Mouse (Mus musculus): ENCODE results near the gene Abcg8. TPM values are rescaled to one million over a fixed set of nuclear protein-coding genes. Genes with fewer than 3 reads are reported as not detected.

The Abcg8 gene
- total RNA-seq, 1 experiment from 2014 or later: not detected

DNA sequence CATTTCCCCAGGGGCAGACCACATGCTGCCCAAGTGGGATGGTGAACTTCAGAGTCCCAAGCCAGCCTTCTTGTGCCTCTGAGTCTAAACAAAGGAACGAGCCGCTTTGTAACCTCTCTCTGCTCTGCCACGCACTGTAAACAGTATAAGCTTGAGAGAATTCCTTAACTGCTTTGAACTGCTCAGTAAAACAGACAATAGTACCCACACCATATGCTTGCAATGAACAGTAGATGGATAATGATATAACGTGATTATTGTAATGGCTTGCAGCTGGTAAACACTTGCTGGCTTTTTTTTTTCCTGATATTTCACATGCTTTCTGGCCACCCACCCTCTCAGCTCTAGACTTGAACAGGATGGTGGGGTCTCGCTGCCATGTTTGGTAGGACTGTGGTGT, 11.9 kb downstream of the Abcg8 start:
- ATAC-seq (replicated peaks in 1 of 2; ENCODE audit: insufficient read depth in 1 of 2, low FRiP score in 2 of 2, low TSS enrichment in 1 of 2, low read depth in 1 of 2, poor library complexity in 2 of 2, severe bottlenecking in 2 of 2): no peak

DNA sequence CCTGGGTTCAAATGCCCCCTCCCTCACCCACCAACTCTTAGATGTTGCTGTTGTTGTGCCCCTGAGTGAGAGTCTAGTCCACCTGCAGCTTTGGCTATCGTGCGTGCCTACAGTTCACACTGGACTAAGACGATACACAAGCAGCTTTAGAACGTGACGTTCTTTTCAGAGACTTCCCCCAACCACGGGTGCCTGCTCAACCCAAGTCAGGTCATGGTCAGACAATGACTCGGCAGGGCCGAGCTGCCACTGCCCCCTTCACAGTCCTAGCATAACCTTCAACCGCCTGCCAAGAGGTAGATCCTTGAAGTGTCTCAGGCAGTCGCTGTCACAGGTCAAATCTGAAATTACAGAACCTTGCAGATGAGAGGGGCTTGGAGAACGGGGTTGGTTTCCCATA, 12.7 kb downstream of the Abcg8 start:
- no peak for ATAC-seq (replicated peaks in 1 of 2; ENCODE audit: insufficient read depth in 1 of 2, low FRiP score in 2 of 2, low TSS enrichment in 1 of 2, low read depth in 1 of 2, poor library complexity in 2 of 2, severe bottlenecking in 2 of 2)

DNA sequence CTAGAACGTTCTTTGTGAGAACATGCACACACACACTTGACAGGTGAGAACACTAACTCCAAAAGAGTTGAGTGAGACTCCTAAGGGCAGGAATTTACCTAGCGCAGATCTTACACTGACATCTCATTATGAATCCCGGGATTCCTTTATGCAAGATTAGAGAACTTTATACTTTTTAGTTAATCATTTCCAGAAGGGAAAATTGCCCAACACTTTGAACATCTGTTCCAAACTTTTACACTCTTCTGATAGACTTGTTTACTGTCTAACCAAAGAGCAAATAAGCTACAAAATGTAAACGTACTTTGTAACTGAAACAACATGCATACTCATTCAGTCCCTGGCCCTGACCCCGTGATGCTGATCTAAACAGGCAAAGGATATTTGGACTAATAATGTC, 13.2 kb downstream of the Abcg8 start:
- ATAC-seq (replicated peaks in 1 of 2; ENCODE audit: insufficient read depth in 1 of 2, low FRiP score in 2 of 2, low TSS enrichment in 1 of 2, low read depth in 1 of 2, poor library complexity in 2 of 2, severe bottlenecking in 2 of 2): no peak

DNA sequence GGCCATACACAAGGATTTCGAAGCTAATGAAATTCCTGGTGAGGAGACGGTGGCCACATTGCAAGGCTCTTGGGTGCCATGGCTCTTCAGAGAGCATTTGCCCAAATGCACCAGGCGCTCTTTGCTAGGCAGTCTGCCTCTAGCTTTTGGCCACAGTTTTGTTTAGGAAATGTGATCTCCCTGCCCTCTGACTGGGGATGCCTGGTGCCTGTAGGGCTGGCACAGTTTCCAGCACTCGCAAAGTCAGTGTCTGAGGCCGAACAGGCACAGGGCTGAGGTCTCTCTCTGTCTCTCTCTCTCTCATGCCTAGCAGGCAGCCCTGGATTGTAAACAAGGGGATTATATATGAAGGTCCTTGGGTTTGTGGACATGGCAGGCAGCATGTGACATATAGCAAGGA, 14.0 kb downstream of the Abcg8 start:
- ATAC-seq (replicated peaks in 1 of 2; ENCODE audit: insufficient read depth in 1 of 2, low FRiP score in 2 of 2, low TSS enrichment in 1 of 2, low read depth in 1 of 2, poor library complexity in 2 of 2, severe bottlenecking in 2 of 2): no peak

DNA sequence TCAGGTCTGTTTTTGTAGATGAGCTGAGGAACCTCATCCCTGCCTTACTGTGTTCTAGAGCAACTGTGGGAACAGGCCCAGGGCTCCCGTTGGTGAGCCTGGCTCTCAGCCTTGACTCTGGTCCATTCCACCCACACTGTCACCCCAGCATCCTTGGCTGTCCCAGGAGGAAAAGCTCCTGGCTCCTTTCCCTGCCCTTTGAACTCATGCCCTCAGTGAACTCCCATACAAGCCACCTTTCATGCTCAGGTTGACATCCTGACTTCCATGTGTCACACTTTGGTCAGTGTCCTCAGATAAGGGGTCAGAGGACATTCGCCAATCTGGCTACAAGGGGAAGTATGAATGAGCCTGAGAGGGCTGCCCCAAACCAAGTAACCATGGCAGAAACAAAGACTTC, 17.6 kb downstream of the Abcg8 start:
- no peak for ATAC-seq (replicated peaks in 1 of 2; ENCODE audit: insufficient read depth in 1 of 2, low FRiP score in 2 of 2, low TSS enrichment in 1 of 2, low read depth in 1 of 2, poor library complexity in 2 of 2, severe bottlenecking in 2 of 2)

DNA sequence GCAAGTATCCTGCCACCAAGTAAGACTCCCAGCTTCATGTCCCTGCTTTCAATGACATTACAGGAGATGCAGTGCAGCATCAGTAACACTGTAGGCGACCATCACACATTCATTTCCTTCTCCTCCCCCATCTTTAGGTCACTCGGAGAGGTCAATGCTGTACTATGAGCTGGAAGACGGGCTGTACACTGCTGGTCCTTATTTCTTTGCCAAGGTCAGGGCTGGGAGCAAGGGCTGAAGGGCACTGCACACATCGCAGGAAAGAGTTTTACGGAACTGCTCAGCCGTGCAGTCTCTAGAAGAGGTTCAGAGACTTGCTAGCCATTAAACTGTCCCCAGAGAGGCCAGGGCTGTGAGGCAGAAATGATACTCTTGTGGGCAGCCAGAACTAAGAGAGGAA, 20.4 kb downstream of the Abcg8 start:
- ATAC-seq (replicated peaks in 1 of 2; ENCODE audit: insufficient read depth in 1 of 2, low FRiP score in 2 of 2, low TSS enrichment in 1 of 2, low read depth in 1 of 2, poor library complexity in 2 of 2, severe bottlenecking in 2 of 2): no peak

DNA sequence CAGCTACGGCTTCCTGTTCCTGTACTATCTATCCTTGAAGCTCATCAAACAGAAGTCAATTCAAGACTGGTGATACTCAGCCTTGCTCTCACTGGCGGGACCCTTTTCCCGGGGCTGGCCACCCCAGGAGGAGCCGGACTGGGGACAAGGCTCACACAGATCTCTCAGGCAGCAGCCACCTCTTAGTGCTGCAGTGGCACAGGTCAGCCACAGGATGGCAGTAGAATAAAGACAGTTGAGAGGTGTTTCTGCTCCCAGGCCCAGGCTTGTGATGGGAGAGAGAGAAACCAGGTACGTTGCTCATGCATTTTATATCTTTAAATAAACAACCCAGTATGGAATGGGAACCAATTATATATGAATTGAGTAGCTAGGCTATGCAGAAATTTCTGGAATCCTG, 22.6 kb downstream of the Abcg8 start:
- ATAC-seq (replicated peaks in 1 of 2; ENCODE audit: insufficient read depth in 1 of 2, low FRiP score in 2 of 2, low TSS enrichment in 1 of 2, low read depth in 1 of 2, poor library complexity in 2 of 2, severe bottlenecking in 2 of 2): peak; percentile 61 to 77

DNA sequence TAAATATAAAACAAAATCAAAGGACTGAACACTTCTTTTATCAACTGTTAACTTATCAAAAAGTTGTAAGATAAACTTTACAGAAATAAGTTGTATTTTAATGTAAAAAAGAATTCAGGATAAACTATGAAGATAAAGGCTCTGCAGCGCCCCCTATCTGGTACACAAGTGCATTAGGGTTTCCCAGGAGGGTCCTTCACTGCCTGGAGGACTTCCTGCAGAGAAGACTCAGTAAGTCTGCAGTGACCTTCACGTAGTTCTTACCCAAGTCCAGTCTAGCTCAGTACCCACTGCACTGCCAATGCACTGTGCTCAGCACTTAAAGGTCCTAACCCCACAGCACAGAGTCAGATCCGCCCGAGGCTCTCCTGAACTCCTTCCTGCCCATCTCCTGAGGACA, 31.3 kb downstream of the Abcg8 start:
- ATAC-seq (replicated peaks in 1 of 2; ENCODE audit: insufficient read depth in 1 of 2, low FRiP score in 2 of 2, low TSS enrichment in 1 of 2, low read depth in 1 of 2, poor library complexity in 2 of 2, severe bottlenecking in 2 of 2): no peak

DNA sequence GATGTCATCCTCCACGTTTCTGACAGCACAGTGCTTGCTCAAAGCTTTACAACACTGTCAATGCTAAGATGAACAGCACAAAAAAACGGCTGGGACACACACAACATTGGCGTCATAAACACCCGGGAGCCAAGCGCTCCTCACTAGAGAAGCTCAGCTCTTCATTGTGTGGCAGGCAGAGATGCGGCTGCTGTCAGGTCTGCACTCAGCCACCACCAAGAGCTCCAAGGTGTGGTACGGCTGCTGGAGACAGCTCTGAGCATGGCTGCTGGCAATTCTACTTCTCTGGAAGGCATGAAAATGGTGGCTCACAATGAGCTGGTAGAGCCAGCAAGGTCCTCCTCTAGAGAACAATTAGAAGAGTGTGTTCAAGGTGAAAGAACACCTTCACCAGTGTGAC, 32.7 kb downstream of the Abcg8 start:
- ATAC-seq (replicated peaks in 1 of 2; ENCODE audit: insufficient read depth in 1 of 2, low FRiP score in 2 of 2, low TSS enrichment in 1 of 2, low read depth in 1 of 2, poor library complexity in 2 of 2, severe bottlenecking in 2 of 2): no peak

DNA sequence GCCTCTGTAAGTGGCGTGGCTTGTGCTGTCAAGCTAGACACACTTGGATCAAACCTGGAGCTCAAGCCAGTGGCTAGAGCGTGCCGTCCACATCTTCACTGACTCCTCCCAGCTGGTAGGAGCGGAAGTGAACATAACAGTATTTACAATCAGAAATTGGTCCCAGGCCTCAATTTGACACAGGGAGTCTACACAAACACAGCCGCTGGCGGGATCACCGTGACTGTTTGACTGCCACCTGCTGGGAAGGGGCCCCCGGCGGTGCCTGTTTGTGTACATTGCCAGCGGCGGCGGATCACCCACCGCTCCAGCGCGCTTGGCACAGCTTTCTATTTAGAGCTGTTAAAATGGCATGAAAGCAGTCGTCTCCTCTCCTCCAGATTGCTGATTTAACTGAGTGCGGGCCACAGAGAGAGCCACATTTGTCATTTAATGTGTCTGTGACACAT, 33.3 kb downstream of the Abcg8 start:
- no peak for ATAC-seq (replicated peaks in 1 of 2; ENCODE audit: insufficient read depth in 1 of 2, low FRiP score in 2 of 2, low TSS enrichment in 1 of 2, low read depth in 1 of 2, poor library complexity in 2 of 2, severe bottlenecking in 2 of 2)

DNA sequence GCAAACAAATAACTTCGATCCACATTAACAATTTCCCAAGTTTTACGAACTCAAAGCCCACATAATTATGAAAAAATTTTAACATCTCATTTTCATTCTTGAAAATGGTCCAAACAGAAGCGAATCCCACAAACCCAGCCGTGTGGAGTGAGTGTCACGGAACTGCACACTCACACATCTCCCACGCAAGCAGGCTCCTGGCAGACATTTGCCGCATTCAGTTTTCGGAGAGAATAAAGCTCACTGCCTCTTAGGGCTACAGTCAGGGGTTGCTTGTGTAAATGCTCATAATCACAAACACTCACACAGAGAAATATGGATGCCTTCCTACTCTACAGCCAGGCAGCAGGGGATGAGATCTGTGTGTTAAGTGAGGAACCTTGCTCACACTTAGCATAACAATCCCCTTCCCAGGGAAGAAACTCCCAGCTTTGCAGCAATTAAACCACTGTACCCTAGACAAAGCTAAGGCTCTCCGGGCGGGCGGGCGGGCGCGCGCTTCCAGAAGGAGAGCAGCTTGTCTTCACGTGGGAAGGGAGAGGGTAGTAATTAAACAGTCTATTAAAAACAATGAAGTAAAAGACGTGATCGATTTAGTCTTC, 37.6 kb downstream of the Abcg8 start:
- no peak for ATAC-seq (replicated peaks in 1 of 2; ENCODE audit: insufficient read depth in 1 of 2, low FRiP score in 2 of 2, low TSS enrichment in 1 of 2, low read depth in 1 of 2, poor library complexity in 2 of 2, severe bottlenecking in 2 of 2)

DNA sequence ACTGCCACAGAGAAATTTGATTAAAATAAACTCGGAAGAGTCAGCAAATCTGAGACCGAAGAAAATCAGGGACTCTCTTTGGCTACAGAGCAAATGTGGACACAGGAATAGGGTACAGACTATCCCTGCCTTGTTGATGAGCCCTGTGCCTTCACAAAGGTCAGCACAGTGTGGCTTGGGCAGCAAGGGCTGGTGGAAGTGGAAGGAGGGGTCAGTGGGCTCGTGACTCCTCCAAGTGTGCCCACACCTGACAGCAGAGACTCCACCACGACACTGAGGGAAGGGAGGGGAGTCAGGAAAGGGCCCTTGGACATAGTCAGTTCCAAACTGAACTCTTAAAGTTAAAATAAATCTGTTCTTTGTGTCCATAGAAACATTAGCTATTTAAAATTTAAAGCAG, 38.8 kb downstream of the Abcg8 start:
- no peak for ATAC-seq (replicated peaks in 1 of 2; ENCODE audit: insufficient read depth in 1 of 2, low FRiP score in 2 of 2, low TSS enrichment in 1 of 2, low read depth in 1 of 2, poor library complexity in 2 of 2, severe bottlenecking in 2 of 2)

DNA sequence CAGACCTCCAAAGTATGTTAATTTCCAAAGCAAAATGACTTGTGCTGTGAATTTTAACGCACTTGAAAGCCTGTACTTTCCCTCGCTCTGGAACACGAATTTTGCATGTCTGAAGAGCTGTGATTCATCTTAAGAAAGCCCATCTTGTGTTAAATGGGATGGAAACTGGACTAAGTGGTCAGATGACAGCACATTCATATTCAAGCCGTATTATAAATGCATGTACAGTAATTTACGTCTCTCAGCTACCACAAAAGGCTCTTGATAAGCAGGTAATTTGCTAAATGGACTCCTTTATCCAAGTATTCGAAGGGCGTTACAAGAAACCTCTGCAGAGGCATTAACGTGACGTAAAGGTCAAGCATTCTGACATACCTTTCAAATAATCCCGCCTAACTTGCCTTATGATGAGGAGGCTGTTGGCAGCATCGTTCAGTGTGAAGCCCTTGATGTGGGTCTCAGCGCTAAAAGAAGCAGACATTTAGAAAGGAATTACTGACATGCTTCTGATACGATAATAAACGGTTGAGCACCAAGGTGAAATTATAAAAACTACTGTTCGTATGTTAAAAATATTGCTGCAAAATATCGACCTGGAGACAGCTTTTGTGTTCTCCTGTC, 40.3 kb downstream of the Abcg8 start:
- no peak for ATAC-seq (replicated peaks in 1 of 2; ENCODE audit: insufficient read depth in 1 of 2, low FRiP score in 2 of 2, low TSS enrichment in 1 of 2, low read depth in 1 of 2, poor library complexity in 2 of 2, severe bottlenecking in 2 of 2)

DNA sequence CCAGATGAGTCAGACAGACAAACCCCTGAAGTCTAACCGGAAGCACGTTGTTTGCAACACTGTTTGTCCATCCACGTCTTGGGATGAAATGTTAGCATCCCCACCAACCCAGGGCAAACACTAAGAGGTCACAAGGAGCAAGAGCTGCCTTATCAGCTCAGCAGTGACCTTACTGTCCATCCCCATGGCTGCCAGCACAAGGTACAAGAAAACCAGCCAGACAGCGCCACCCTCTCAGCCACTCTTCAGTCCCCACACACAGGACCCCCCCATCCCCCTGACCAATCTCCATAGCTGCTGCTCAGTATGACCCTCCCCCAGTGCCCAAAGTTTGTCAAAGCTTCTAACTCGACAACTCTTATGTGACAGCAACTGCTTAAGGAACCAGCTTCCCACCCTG, 41.3 kb downstream of the Abcg8 start:
- no peak for ATAC-seq (replicated peaks in 1 of 2; ENCODE audit: insufficient read depth in 1 of 2, low FRiP score in 2 of 2, low TSS enrichment in 1 of 2, low read depth in 1 of 2, poor library complexity in 2 of 2, severe bottlenecking in 2 of 2)

DNA sequence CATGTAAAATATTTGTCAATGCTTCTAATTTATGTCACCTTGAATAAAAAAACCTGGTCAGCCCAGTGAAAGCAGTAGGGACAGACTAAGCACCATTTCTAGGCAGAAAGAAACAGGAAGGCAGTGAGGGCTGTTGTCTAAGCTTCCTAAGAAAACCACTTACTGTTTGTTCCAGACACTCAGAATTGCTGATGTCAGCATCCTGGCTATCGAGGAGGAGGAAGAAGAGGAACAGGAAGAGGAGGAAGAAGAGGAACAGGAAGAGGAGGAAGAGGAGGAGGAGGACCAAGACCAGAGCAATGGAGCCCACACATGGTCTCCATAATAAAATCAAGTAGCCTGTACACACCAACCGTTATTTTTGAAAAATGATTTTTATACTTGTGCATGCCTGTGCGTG, 43.0 kb downstream of the Abcg8 start:
- no peak for ATAC-seq (replicated peaks in 1 of 2; ENCODE audit: insufficient read depth in 1 of 2, low FRiP score in 2 of 2, low TSS enrichment in 1 of 2, low read depth in 1 of 2, poor library complexity in 2 of 2, severe bottlenecking in 2 of 2)

DNA sequence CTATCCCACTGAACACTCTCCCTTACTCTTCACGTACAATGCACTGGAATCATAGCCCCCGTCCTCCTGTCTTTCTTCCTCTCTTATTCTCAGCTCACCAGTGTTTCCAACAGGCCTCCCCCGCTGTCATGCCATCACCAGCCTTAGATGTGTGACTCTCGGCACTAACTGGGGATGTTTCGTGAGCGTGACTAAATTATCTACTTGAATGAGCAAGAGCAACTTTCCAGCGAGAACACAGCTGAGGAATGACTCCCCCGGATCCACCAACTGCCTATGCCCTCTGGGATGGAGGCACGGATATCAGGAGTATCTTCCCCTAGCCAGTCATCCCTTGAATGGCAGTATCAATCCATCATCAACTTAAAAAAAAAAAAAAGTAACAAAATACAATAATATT, 47.9 kb downstream of the Abcg8 start:
- ATAC-seq (replicated peaks in 1 of 2; ENCODE audit: insufficient read depth in 1 of 2, low FRiP score in 2 of 2, low TSS enrichment in 1 of 2, low read depth in 1 of 2, poor library complexity in 2 of 2, severe bottlenecking in 2 of 2): no peak

DNA sequence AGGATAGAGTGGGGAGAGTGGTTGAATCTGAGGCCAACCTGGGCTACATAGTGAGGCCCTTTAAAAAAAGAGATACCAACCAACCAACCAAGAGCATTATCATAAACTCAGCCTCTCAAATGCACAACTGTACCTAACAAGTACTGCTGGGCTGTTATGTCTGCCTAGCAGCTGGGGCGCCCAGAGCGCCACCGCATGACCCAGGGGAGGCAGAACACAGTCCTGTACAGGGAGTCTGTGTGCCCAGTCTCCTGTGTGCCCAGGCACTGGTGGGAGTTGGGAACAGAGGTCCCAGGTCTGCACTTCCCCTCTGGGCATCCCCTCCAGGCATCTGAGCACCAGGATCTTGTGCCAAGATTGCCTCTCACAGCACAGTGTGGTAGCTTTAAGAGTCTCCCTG, 49.1 kb downstream of the Abcg8 start:
- no peak for ATAC-seq (replicated peaks in 1 of 2; ENCODE audit: insufficient read depth in 1 of 2, low FRiP score in 2 of 2, low TSS enrichment in 1 of 2, low read depth in 1 of 2, poor library complexity in 2 of 2, severe bottlenecking in 2 of 2)

DNA sequence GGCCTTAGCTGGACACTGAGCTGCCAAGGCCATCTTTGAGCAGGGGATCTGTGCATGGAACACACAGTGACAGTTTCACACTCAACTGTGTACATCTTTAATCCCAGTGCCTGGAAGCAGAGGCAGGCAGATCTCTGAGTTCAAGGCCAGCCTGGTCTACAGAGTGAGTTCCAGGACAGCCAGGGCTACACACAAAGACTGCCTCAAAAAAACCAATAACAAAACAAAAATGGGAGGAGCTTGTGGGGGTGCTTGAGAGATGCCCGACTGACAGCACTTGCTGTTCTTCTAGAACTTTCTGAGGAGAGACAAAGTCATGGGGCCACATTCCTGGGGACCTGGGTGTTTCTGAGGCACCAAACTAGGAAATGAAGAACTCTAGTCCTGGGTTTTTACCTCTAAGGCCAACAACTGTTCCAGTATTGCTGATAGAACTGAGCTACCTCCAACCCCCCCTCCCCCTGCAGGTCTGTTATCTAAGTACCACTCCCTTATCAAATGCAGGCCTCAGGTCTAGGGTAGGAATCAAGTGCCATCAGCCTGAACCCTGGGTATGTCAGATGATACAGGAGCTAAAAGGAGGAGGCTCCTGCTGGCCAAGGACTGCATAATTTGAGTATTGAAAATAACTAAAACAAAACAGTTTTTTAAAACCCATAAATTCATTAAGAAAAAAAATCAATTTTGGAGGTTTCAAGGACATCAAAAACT, 52.3 kb downstream of the Abcg8 start:
- no peak for ATAC-seq (replicated peaks in 1 of 2; ENCODE audit: insufficient read depth in 1 of 2, low FRiP score in 2 of 2, low TSS enrichment in 1 of 2, low read depth in 1 of 2, poor library complexity in 2 of 2, severe bottlenecking in 2 of 2)

DNA sequence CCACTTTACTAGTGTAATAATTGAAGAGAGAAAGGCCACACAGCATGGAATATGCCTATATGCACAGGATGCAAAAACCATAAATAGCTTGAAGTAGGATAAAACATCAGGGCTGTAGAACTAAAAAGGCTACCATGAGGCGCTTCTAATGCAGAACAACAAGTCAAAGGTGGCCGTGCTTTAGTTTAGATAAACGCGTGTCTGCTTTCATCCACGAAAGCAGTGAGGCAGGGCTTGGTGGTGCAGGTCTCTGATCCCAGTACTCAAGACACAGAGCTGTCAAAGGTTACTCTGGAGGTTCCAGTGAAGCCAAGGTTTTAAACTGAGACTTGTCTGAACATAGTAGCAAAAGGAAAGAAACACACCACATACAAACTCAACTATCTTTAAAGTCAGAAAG, 53.0 kb downstream of the Abcg8 start:
- no peak for ATAC-seq (replicated peaks in 1 of 2; ENCODE audit: insufficient read depth in 1 of 2, low FRiP score in 2 of 2, low TSS enrichment in 1 of 2, low read depth in 1 of 2, poor library complexity in 2 of 2, severe bottlenecking in 2 of 2)

All from hematopoietic stem cell, adult 5-6 weeks (primary cell).